Comparison of ENCODE assay signal across 24 mouse cellular contexts in genomic region chr14:76829161-76829510, GRCm38 (mm10).
DNase-seq lines count a peak whose midpoint lies in the region; ATAC-seq and TF ChIP-seq lines count a peak whose summit lies in the region.
"Had no signal": no experiment of that assay in that cellular context is flagged by ENCODE, and none has a peak within 500 bp of the region (broad histone marks: within the 10 kb centered on the region; RNA-seq: fewer than 3 reads in every experiment).

No protein-coding gene starts in this region.

- TF ChIP-seq CTCF in liver, adult 2 months (IDR thresholded peaks at IDR 0.05; ENCODE audit: low read depth, low read length), result no peak

- H3K4me3 ChIP-seq in liver, adult 2 months (ENCODE audit: insufficient read depth, low read depth, low read length), result no peak overlapping the region
- no peak overlapping the region for H3K4me3 ChIP-seq in liver, embryonic 13.5 days (replicated peaks)
- H3K4me3 ChIP-seq in liver, embryonic 16.5 days (ENCODE audit: low read depth, low read length), result no peak overlapping the region
- H3K4me3 ChIP-seq: embryonic facial prominence, embryonic 12.5 days; embryonic facial prominence, embryonic 15.5 days; erythroblast, embryonic 14.5 days; forebrain, embryonic 12.5 days; forebrain, embryonic 15.5 days; hindbrain, embryonic 12.5 days; hindbrain, embryonic 15.5 days had no signal

- TF ChIP-seq POLR2A in liver, adult 2 months (IDR thresholded peaks at IDR 0.05; ENCODE audit: extremely low read depth, insufficient read depth, low read length), result no peak

- no peak overlapping the region for H3K4me2 ChIP-seq in liver, embryonic 13.5 days
- no peak overlapping the region for H3K4me2 ChIP-seq in liver, embryonic 16.5 days (ENCODE audit: low read depth, low read length)
- H3K4me2 ChIP-seq: embryonic facial prominence, embryonic 12.5 days; embryonic facial prominence, embryonic 15.5 days; forebrain, embryonic 12.5 days; forebrain, embryonic 15.5 days; heart, embryonic 11.5 days; hindbrain, embryonic 12.5 days; hindbrain, embryonic 15.5 days had no signal

- peaks cover 23% of the 10 kb centered on the region for H3K4me1 ChIP-seq in liver, adult 2 months (ENCODE audit: control insufficient read depth, insufficient read depth, low read length)
- no peaks in the 10 kb centered on the region for H3K4me1 ChIP-seq in liver, embryonic 13.5 days (replicated peaks)
- no peaks in the 10 kb centered on the region; the same call in none of the 2 replicates for H3K4me1 ChIP-seq in liver, embryonic 16.5 days (ENCODE audit: control insufficient read depth, low read depth, low read length)
- H3K4me1 ChIP-seq: embryonic facial prominence, embryonic 12.5 days; embryonic facial prominence, embryonic 15.5 days; forebrain, embryonic 15.5 days had no signal

- H3K9ac ChIP-seq in liver, adult 2 months (ENCODE audit: low read depth, low read length), result no peak overlapping the region
- no peak overlapping the region for H3K9ac ChIP-seq in liver, embryonic 13.5 days
- no peak overlapping the region for H3K9ac ChIP-seq in liver, embryonic 16.5 days (ENCODE audit: low read depth, low read length)
- H3K9ac ChIP-seq: embryonic facial prominence, embryonic 12.5 days; embryonic facial prominence, embryonic 15.5 days; forebrain, embryonic 12.5 days; forebrain, embryonic 15.5 days; hindbrain, embryonic 12.5 days; hindbrain, embryonic 15.5 days had no signal

- H3K36me3 ChIP-seq in liver, adult 2 months (ENCODE audit: control insufficient read depth, insufficient read depth, low read length), result no peaks in the 10 kb centered on the region
- no peaks in the 10 kb centered on the region for H3K36me3 ChIP-seq in liver, embryonic 13.5 days
- H3K36me3 ChIP-seq in liver, embryonic 16.5 days (ENCODE audit: control insufficient read depth, insufficient read depth), result no peaks in the 10 kb centered on the region
- H3K36me3 ChIP-seq: embryonic facial prominence, embryonic 12.5 days; embryonic facial prominence, embryonic 15.5 days; forebrain, embryonic 12.5 days; forebrain, embryonic 15.5 days; G1E; hindbrain, embryonic 12.5 days; hindbrain, embryonic 15.5 days had no signal

- no peaks in the 10 kb centered on the region for H3K27me3 ChIP-seq in liver, adult 2 months (ENCODE audit: control insufficient read depth, insufficient read depth, low read length)
- H3K27me3 ChIP-seq in liver, embryonic 13.5 days, result no peaks in the 10 kb centered on the region
- no peaks in the 10 kb centered on the region for H3K27me3 ChIP-seq in liver, embryonic 16.5 days (ENCODE audit: control insufficient read depth, insufficient read depth, low read depth, low read length)
- H3K27me3 ChIP-seq: CH12.LX; embryonic facial prominence, embryonic 12.5 days; embryonic facial prominence, embryonic 15.5 days; forebrain, embryonic 12.5 days; forebrain, embryonic 15.5 days; hindbrain, embryonic 12.5 days; hindbrain, embryonic 15.5 days; Patski had no signal

- no peak for ATAC-seq in cerebellum, adult (ENCODE audit: insufficient number of reproducible peaks, low FRiP score, low TSS enrichment)
- ATAC-seq in liver, embryonic 13.5 days (ENCODE audit: low read depth), result no peak
- no peak for ATAC-seq in liver, embryonic 16.5 days (ENCODE audit: low read depth)
- ATAC-seq in erythroblast, adult 5-6 weeks (replicated peaks; ENCODE audit: low FRiP score, poor library complexity, severe bottlenecking), result no peak
- ATAC-seq: forebrain, embryonic 15.5 days; Patski had no signal

- H3K79me2 ChIP-seq in liver, adult 2 months (ENCODE audit: control insufficient read depth, insufficient read depth, low read length), result no peaks in the 10 kb centered on the region

- DNase-seq in cerebellum, postnatal 14 days, result peak; percentile 28 to 61
- DNase-seq in liver, adult 2 months (ENCODE audit: extremely low read depth, low read depth, low spot score), result no peak
- no peak for DNase-seq in liver
- DNase-seq in liver, embryonic 13.5 days, result no peak
- DNase-seq: adrenal gland, postnatal 36 days; B cell, adult 2 months; cerebellum, adult 11 months; cerebellum, adult 8-10 months; gastrocnemius, postnatal 10 days; gastrocnemius, postnatal 36 days had no signal

- no peaks in the 10 kb centered on the region for H3K9me3 ChIP-seq in liver, embryonic 13.5 days (replicated peaks)
- H3K9me3 ChIP-seq in liver, embryonic 16.5 days (replicated peaks; ENCODE audit: control insufficient read depth, low read length), result no peaks in the 10 kb centered on the region
- H3K9me3 ChIP-seq: embryonic facial prominence, embryonic 12.5 days; embryonic facial prominence, embryonic 15.5 days; forebrain, embryonic 12.5 days; forebrain, embryonic 15.5 days; hindbrain, embryonic 12.5 days; hindbrain, embryonic 15.5 days had no signal

- 35% methylated on average over 1 of the region's 1 CpGs for WGBS in liver, adult 2 months
- WGBS in liver, embryonic 13.5 days (ENCODE audit: insufficient replicate concordance), result 72% methylated on average over 1 of the region's 1 CpGs
- WGBS in liver, embryonic 16.5 days (ENCODE audit: insufficient replicate concordance), result 44% methylated on average over 1 of the region's 1 CpGs

- H3K27ac ChIP-seq in liver, adult 2 months (replicated peaks; ENCODE audit: insufficient read depth, low read depth, low read length), result peak overlapping the region; percentile 53
- 0 out of 2 replicates have a peak overlapping the region, but pooled peaks have one; percentile 13 for H3K27ac ChIP-seq in liver, embryonic 13.5 days
- H3K27ac ChIP-seq in liver, embryonic 16.5 days (ENCODE audit: low read length), result peak overlapping the region; percentile 80
- H3K27ac ChIP-seq: embryonic facial prominence, embryonic 12.5 days; embryonic facial prominence, embryonic 15.5 days; forebrain, embryonic 12.5 days; forebrain, embryonic 15.5 days; hindbrain, embryonic 12.5 days; hindbrain, embryonic 15.5 days had no signal

Comparison
In these comparisons a context has a peak if more than half of its experiments do, and no peak if none do; other contexts are left out.
1. DNase-seq: peak in cerebellum, postnatal 14 days (2 of 2); none in liver, adult 2 months (single experiment), liver (single experiment) and liver, embryonic 13.5 days (single experiment).
2. H3K27ac ChIP-seq: peak in every context shown above with its lines; median percentile 80 in liver, embryonic 16.5 days; 53 in liver, adult 2 months; 13 in liver, embryonic 13.5 days.